Mouse (Mus musculus): ENCODE results near the gene Opcml. TPM values are rescaled to one million over a fixed set of nuclear protein-coding genes. Genes with fewer than 3 reads are reported as not detected.

Opcml gene
- total RNA-seq, 2 experiments from 2014 or later: not detected

DNA sequence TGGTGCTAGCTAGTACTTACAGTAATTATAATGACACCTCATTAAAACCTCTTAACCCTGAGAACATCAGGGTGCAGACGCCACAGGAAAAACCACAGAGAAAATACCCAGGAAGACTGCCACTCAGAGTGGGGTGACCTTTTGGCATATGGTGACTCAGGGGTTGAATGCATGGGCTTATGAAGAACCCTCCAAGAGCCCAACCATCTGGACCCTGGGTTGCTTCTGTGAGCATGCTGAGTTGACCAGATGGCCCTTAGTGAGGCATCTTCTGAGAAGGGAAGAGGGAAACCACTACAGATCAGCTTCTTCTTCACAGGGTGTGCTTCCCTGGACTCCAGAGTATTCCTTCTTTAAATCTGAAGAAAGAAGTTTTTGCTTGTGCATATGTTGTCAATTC, 418.1 kb downstream of the Opcml start:
- ATAC-seq (replicated peaks; ENCODE audit: low FRiP score, low TSS enrichment, poor library complexity, severe bottlenecking): no peak

DNA sequence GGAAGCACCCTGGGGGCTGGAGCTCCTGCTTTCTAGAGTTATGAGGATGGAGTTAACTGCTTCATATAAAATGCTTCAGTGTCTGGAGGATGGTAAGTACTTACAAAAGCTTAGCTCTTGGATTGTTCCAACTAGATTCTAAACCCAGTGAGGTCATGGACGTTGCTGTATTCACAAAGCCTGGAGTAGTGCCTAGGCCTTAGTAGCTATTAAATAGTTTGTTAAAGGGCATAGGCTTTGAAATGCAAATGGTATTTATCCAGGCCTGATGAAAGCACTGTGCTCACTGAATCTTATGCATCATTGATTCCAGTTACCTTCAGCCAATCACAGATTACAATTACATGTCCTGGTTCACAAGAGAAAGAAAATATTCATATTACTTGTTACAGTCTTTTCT, 421.3 kb downstream of the Opcml start:
- ATAC-seq (replicated peaks; ENCODE audit: low FRiP score, low TSS enrichment, poor library complexity, severe bottlenecking): no peak

DNA sequence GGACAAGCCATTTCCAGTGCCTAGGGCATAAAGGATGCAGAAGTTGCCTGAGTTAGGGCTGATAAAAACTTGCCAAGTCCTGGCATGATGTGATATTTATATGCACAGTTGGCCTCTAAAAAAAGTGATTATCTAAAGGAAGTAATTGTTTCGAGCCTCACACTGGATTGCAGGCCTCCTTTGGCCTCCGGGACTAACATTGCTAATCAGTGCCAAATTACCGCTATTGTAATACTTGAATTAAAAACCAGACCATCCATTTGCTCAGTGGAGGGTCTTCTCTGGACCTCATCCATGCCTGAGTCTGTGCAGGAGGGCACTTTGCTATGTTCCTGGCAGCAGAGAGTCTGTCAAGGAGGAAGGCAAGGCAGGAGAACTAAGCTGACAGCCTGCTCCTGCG, 423.3 kb downstream of the Opcml start:
- ATAC-seq (replicated peaks; ENCODE audit: low FRiP score, low TSS enrichment, poor library complexity, severe bottlenecking): no peak

DNA sequence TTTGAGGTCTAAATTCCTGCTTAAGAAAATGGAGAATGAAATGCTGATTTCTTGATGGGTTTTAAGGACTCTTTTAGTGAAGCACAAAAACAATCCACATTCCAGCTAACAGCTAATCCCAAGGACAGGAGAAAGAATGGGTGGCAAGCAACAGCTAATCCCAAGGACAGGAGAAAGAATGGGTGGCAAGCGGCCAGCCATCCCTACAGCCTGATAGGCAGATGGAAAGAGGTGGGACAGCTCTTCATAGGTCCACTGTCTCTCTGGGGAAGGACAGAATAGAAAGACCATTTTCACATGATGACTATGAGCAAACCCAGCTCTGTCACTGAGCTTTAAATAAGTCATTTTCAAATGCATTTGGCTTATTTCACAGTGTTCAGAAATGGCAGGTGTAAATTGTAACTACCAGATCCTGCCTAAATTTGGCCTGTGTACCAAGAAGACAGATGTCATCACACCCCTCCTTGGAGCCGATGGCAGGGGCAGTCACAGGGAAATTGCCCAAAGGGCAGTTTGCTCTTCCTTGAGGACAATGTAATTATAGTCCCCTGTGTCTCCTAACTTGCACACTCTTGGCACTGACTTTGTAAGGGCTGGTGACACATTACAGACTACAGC, 427.6 kb downstream of the Opcml start:
- no peak for ATAC-seq (replicated peaks; ENCODE audit: low FRiP score, low TSS enrichment, poor library complexity, severe bottlenecking)

DNA sequence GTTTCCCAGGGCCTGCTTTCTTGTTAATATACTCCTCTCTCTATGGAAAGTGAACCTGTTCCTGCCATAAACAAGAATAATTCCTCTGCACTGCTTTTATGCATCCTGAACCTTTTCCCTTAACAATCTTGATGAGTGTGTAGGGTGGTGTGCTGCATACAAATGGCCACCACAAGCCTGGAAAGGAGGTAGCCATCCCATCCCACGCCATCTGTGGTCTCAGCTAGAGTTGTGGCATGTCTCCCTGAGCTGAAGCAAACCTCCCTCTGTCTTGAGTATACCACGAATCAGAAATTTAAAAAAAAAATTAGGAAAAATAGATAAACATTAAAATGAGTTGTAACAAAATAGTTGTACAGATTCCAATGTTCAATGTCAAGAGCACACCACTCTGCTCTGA, 432.2 kb downstream of the Opcml start:
- ATAC-seq (replicated peaks; ENCODE audit: low FRiP score, low TSS enrichment, poor library complexity, severe bottlenecking): no peak

DNA sequence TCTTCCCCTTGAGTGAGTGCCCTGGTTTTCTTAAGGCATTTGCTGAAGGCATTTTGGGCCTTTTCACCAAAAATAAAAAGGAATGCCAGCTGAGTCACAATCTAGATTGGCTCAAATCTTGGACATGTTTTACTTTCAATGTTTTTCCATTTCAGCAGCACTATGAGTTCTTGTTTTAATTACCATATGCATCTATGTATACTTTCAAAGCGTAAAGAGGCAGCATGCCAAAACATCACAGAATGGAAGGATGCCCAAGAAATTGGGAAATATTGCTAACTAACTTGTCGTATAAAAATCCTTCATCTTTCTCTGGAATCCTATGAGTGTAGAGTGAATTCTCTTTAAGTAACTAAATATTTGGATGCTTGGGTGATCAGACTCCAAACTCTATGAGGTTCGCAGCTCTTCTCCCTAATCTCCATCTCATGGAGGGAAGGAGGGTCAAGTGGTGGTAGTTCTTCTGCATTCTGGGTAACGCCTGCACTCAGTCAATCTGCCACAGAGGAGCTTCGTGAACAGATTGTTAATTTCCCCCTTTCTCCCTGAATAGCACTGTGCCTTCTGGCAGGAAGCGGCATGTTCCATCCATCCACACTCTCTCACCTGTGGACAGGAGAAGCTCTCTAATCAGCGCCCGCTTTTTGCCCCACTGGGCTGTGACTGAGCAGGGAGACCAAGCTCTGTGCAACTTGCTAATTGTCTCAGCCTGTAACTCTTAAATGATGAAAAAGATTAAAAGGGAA, 435.4 kb downstream of the Opcml start:
- no peak for ATAC-seq (replicated peaks; ENCODE audit: low FRiP score, low TSS enrichment, poor library complexity, severe bottlenecking)

DNA sequence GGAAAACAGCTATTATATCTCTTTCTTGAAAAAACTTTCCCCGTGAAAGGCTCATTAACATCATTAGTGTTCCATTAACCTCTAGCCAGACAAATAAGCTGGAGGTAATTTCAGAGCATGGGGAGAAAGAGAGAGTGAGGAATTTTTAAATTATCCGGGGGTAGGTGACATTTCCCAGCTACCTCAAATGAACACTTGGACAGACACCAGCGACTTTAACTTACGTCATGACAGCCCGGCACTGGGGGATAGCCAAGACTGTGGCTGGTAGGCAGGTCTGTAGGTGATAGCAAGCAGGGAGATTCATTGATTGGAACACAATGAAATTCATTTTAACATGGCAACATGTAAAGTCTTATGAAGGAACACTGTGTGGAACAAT, 436.0 kb downstream of the Opcml start:
- no peak for ATAC-seq (replicated peaks; ENCODE audit: low FRiP score, low TSS enrichment, poor library complexity, severe bottlenecking)

DNA sequence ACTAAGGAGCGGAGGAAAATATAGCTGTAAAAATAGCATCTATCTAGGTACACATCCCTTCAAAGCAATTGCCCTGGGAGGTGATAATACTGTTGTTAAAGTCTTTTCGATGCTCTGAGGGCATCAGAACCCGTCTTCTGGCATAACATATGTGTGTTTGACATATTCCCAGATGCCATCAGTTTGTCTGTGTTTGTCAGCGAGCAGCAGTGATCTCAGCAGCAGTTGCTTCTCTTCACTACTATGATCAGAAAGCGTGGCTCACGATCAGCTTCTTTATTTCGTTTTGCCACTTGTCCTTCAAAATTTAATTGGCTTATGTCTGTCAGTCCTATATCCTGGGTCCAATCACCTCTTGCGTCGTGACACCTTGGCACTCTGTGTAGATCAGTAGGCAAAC, 447.9 kb downstream of the Opcml start:
- ATAC-seq (replicated peaks; ENCODE audit: low FRiP score, low TSS enrichment, poor library complexity, severe bottlenecking): no peak

DNA sequence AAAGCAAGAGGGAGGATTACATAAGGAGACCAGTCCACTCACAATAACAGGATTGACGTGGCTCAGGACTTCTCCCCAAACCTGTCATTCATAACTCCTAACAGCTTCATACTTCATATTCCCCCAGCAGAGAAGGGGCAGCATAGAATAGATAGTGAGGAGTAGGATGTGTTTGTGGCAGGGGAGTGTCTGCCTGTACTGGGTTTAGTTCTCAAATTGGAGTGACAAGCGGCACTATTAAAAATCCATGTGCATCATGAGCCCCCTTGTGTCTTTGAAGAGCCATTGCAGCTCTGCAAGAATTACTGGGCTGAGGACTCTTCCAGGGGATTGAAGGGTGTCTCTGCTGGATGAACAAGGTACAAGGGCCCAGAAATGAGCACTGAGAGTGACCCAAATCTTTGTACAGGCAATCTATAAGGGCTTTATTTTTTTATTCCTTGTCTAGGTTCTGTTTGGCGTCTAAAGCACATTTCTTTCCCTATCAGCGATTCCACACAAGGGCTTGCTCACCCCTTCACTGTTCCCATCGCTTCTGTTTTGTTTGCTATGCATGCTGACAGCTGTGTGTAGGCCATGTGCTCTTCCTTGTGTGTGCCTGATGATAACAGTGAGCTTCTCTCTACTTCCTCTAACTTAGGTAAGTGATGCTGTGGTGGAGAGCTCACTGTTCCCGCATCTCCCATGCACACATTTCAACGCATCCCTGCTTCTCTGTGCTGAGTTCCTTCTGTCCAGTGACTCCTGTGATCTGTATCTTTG, 457.3 kb downstream of the Opcml start:
- no peak for ATAC-seq (replicated peaks; ENCODE audit: low FRiP score, low TSS enrichment, poor library complexity, severe bottlenecking)

DNA sequence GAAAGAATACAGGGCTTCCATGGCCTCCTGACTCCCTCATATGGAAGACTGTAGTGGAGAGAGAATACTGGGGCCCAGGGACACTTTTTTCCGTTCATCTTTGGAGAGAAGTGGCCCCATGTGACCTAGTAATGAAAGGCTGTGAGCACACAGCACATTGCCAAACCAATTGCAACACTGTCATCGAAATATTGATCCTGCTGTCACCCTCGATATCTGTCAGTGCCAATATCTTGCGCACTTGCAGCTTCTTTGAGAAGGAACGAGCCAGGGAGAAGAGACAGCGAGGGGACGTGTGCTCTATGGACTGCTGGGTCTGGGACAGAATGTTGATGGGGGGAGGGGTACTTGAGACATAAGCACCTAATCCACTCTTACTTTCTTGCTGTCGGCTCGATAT, 460.8 kb downstream of the Opcml start:
- ATAC-seq (replicated peaks; ENCODE audit: low FRiP score, low TSS enrichment, poor library complexity, severe bottlenecking): no peak

DNA sequence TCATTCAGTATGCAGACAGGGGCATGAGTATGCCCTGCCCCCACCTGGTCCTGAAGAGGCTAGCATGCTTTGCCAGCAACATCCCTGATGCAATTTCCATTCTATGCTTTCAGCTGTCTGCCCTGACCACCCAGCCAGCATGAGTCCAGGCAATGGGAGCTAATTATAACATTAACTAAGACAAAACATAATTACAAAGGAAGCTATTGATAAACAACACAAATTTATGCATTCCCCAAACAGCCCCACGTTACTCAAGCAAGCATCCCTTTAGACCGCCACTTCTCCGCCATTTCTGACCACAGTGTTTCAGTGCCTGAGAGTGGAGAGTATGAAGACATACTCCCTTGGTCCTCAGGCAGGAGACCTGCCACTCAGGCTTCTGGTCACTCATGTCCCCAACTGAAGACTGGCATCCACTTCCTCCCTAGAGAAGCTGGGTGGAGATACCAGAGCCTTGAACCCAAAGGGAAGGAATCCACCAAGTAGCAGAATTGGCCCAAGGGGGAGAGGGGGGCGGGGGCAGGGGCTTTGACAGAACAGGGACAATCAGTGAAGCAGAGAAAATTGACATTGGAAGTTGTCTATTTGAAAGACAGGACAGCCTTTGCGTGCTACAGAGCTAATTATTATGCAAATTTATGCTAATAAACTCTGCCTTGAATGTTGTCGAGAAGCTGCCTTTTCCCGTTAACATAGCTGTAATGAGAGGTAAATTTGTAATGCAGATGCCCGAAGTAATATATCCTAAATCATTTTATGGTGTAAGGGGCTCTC, 464.7 kb downstream of the Opcml start:
- ATAC-seq (replicated peaks; ENCODE audit: low FRiP score, low TSS enrichment, poor library complexity, severe bottlenecking): no peak

DNA sequence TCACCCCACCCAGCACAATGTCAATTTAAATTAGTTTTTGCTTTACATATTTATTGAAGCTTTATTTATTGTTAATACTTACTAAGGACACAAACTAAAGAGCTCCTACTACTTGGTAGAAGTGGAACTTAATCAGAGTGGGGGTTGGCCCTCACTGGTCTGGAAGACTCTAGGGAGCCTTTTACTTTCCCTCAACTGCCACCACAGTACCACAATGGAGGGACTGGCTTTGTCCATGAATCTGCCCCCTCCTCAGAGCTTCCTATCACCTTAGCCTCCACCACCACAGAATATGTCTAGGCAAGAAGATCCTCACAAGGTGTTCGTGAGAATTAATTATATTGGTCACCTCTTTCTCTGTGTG, 465.3 kb downstream of the Opcml start:
- ATAC-seq (replicated peaks; ENCODE audit: low FRiP score, low TSS enrichment, poor library complexity, severe bottlenecking): no peak

DNA sequence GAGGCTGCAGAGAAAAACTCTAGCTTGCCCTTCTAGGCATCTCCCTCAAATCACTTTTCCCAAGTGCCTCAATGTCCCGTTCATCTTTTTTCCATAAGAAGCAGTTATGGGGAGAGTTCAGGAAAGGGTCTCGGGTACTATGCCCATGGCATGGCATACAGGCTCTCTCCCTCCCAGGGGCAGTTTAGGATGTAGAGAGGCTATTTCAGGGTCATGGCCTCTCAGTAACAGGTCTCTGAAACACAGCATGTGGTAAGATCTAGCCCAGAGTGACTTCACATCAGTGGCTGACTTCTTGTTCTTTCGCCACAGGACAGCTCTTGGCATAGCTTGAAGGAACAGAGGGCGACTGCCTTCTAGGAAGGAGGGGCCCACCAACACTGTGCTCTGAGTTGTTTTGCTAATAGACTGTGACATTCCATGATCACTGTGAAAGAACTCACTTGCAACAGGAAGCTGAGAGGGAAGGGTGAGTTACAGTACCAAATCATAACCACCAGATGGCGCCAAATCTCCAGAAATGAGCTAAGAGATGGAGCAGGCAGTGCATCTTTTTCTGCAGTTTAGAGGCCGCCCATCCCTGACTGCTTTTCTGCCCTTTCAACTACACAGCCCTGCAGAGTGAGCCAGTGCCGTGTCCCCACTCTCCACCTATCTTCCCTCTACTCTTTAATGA, 470.6 kb downstream of the Opcml start:
- peak; percentile 74 for ATAC-seq (replicated peaks; ENCODE audit: low FRiP score, low TSS enrichment, poor library complexity, severe bottlenecking)

DNA sequence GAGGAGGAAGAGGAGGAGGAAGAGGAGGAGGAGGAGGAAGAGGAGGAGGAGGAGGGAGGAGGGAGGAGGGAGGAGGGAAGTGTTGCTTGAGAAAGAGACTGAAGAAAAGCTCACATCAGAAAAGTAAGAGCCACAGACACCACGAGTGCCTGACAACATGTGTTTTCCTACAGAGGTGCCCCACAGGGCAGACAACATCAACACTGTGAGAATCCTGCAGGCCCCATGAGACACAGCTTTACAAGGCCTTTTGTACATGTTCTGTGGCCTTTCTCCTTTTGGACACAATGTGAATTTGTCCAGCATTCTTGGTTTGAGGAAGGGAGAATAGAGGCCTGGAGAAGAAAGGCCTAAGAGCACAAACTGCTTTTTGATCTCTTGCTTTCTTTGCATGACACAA, 471.4 kb downstream of the Opcml start:
- no peak for ATAC-seq (replicated peaks; ENCODE audit: low FRiP score, low TSS enrichment, poor library complexity, severe bottlenecking)

DNA sequence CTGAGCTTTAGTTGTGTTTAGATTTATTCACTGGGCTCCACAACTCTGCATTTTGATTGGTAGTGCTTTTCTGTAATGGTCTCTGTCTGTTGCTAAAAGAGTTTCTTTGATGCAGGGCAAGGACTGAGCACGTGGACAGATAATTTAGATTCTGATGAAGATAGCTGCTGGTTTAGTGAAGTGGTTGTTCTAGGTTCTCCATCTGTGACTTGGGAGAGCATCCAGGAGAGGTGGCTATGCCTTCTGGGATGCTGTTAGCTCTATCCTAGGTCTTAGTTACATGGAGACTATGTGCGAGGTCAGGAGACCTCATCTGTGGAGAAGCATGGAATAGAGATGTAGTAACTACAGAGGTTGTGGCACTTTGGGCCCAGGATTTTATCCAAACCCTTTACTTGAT, 472.3 kb downstream of the Opcml start:
- no peak for ATAC-seq (replicated peaks; ENCODE audit: low FRiP score, low TSS enrichment, poor library complexity, severe bottlenecking)

DNA sequence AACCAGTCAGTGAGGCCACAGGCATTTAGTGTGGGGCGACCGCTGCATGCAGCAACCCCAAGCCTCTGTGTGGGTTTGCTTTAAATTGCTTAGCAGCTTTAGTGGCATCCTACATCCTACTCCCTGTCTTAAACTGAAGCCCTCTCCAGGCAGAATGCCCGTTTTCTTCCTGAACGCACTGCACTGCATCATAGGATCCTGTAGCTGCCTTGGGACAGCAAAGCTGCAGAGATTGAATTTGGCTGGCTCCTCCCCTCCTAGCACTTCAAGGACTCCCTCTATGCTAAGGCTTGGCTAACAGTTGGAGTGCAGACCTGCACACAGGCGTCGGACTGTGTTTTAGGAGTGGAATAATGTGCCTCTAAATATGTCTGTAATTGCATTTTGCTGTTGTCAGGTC, 474.2 kb downstream of the Opcml start:
- no peak for ATAC-seq (replicated peaks; ENCODE audit: low FRiP score, low TSS enrichment, poor library complexity, severe bottlenecking)

DNA sequence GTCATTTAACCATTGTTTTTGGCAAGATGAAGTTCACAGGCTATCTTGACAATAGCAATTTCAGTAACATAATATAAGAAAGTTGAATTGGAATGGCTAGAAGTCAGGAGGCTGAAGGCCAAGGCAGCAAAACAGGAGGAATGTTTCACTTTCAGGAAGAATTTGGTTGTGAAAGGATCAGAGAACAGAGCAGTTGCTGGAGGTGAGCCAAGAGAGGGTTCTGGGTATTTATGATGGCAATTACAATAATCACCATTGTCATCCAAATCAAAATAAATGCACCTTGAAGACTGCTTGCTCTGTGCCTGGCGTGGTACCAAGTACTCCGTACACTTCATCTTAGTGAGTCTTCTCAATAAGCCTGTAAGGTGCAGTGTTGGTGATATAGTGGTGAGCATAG, 483.2 kb downstream of the Opcml start:
- no peak for ATAC-seq (replicated peaks; ENCODE audit: low FRiP score, low TSS enrichment, poor library complexity, severe bottlenecking)

DNA sequence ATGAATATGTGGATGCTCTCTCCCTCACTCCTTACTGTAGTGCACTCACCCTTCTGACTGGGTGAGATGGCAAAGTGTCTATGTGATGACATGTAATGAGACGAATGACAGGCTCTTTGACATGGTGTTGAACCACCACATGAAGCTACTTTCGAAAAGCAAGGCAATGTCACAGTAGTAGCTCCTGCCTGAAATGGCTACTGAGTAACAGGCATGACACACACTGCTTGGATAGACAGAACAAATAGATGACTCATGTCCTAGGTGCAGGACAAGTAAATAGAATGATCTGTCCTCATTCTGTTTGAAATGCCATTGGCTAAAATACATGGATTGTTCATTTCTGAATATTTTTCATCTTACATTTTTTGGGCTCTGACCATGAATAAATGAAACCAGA, 488.0 kb downstream of the Opcml start:
- no peak for ATAC-seq (replicated peaks; ENCODE audit: low FRiP score, low TSS enrichment, poor library complexity, severe bottlenecking)

DNA sequence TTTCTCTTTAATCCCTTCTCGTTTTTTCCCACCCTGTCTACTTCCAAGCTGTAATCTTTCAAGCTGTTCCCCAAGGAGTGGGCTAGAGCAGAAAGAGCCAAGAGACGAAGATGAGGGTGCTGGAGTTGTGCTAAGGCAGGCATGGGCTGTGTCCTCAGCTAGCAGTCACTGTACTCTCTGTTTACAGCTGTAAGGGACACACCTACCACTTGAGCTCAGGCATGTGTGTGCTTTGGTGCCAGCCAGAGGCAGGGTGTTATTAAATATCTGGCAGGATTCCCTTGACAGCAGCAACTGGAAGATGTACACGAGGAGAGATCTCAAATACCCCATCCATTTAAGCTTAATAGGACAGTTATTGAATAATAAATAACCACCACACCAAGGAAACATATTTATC, 490.4 kb downstream of the Opcml start:
- no peak for ATAC-seq (replicated peaks; ENCODE audit: low FRiP score, low TSS enrichment, poor library complexity, severe bottlenecking)

DNA sequence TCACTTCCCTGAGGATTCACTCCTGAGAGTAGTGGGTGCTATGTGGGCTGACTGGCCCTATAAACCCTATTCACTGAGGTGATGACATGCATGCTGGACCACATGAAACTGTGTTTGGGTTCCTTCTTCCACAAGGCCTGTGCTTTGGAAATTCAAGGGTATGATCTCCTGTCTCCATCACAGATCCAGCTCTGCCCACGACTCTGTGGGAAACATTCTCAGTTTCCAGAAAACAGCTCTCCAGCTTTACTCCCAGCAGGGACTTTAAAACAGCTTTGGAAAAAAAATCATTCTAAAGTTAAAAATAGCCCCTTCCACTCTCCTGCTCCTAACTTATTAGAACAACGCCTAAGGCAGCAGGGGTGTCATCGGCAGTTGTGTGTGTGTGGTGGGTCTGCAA, 491.0 kb downstream of the Opcml start:
- no peak for ATAC-seq (replicated peaks; ENCODE audit: low FRiP score, low TSS enrichment, poor library complexity, severe bottlenecking)
